Mouse (Mus musculus) intestine, postnatal 0 days (tissue): ENCODE measurements around the gene Egfem1. TPM values are rescaled to one million over a fixed set of nuclear protein-coding genes. Genes with fewer than 3 reads are reported as not detected.

Experiments used
- ATAC-seq: fragments of 200-750 bp; cut with Nextera tagmentation; 2 replicates; pipeline ENCODE4 v1.8.0; 2017; ENCODE audit warnings: mild to moderate bottlenecking, moderate TSS enrichment, moderate library complexity
- H3K27ac ChIP-seq: fragments of 300-500 bp; sonication (generic); 2 replicates; pipeline ENCODE4 v1.5.1; 2014; ENCODE audit warnings: mild to moderate bottlenecking, low read depth, low read length, moderate library complexity
- H3K27me3 ChIP-seq: fragments of 300-500 bp; sonication (generic); replicated peaks from 2 replicates; pipeline ENCODE4 v1.6.1; 2014; ENCODE audit warnings: low read length, mixed read lengths; ENCODE audit not compliant: control insufficient read depth, insufficient read depth
- H3K36me3 ChIP-seq: fragments of 300-500 bp; sonication (generic); 2 replicates; pipeline ENCODE4 v1.6.1; 2014; ENCODE audit warnings: mild to moderate bottlenecking, moderate library complexity; ENCODE audit not compliant: control insufficient read depth, insufficient read depth
- H3K4me1 ChIP-seq: fragments of 300-500 bp; sonication (generic); replicated peaks from 2 replicates; pipeline ENCODE4 v1.6.1; 2014; ENCODE audit warnings: antibody characterized with exemption, low read length, mixed read lengths; ENCODE audit not compliant: control insufficient read depth, insufficient read depth
- H3K4me2 ChIP-seq: fragments of 300-500 bp; sonication (generic); replicated peaks from 2 replicates; pipeline ENCODE4 v1.6.1; 2014; ENCODE audit warnings: low read depth, mild to moderate bottlenecking, moderate library complexity
- H3K4me3 ChIP-seq: fragments of 300-500 bp; sonication (generic); 2 replicates; pipeline ENCODE4 v1.5.1; 2014; ENCODE audit warnings: low read depth, low read length
- H3K9ac ChIP-seq: fragments of 300-500 bp; sonication (generic); 2 replicates; pipeline ENCODE4 v1.6.1; 2014; ENCODE audit warnings: mild to moderate bottlenecking, low read depth, low read length
- H3K9me3 ChIP-seq: fragments of 300-500 bp; sonication (generic); 2 replicates; pipeline ENCODE4 v1.6.1; 2016; ENCODE audit warnings: mixed run types; ENCODE audit not compliant: control insufficient read depth
- CTCF ChIP-seq: sonication (generic); IDR thresholded peaks from 2 replicates; pipeline ENCODE4 v1.5.1; 2016; ENCODE audit warnings: low read depth, mild to moderate bottlenecking, control low read depth, antibody characterized with exemption, moderate library complexity
- WGBS: fragments of 180-500 bp; shearing (Covaris S2); extraction: QIAGEN DNeasy Blood & Tissue Kit; methylation state at CpG from one replicate; pipeline ENCODE4 v1.1.7; 2014; 5-methylcytosine and 5-hydroxymethylcytosine counted together
- polyA plus RNA-seq: library from polyadenylated mRNA; unstranded; fragments of >200 nt; fragmentation: Nextera tagmentation; extraction: Ambion mirVana; gene quantifications from 2 replicates; pipeline ENCODE4 v1.2.1, GENCODE M21; 2015

The Egfem1 gene
- polyA plus RNA-seq, 1 experiment from 2014 or later = 0.63 TPM

GRCm38 (mm10) chr3:29063156-29063555 lies 18.7 kb upstream of the Egfem1 start:
- 75% methylated on average over 4 of the region's 4 CpGs for WGBS
- no peaks in the 10 kb centered on the region for H3K36me3 ChIP-seq
- H3K4me2 ChIP-seq = no peak overlapping the region
- H3K4me3 ChIP-seq = no peak overlapping the region
- no peaks in the 10 kb centered on the region for H3K9me3 ChIP-seq
- TF ChIP-seq CTCF = no peak
- ATAC-seq = no peak
- H3K9ac ChIP-seq = no peak overlapping the region
- no peaks in the 10 kb centered on the region for H3K4me1 ChIP-seq
- no peaks in the 10 kb centered on the region for H3K27me3 ChIP-seq
- H3K27ac ChIP-seq = no peak overlapping the region

GRCm38 (mm10) chr3:29068428-29069098 lies 13.3 kb upstream of the Egfem1 start:
- Histone ChIP-seq H3K36me3 (no peaks in the 10 kb centered on the region), H3K4me3 (no peak overlapping the region), H3K27me3 (no peaks in the 10 kb centered on the region), H3K4me1 (no peaks in the 10 kb centered on the region), H3K9me3 (no peaks in the 10 kb centered on the region), H3K4me2 (no peak overlapping the region), H3K9ac (no peak overlapping the region), H3K27ac (no peak overlapping the region)
- WGBS = 85% methylated on average over 6 of the region's 6 CpGs
- ATAC-seq = no peak
- TF ChIP-seq CTCF = no peak

- Histone ChIP-seq H3K9ac (no peak overlapping the region), H3K4me1 (no peaks in the 10 kb centered on the region), H3K4me2 (no peak overlapping the region), H3K9me3 (no peaks in the 10 kb centered on the region), H3K36me3 (no peaks in the 10 kb centered on the region), H3K27me3 (no peaks in the 10 kb centered on the region), H3K27ac (no peak overlapping the region), H3K4me3 (no peak overlapping the region)
- WGBS = 87% methylated on average over 4 of the region's 4 CpGs
- no peak for TF ChIP-seq CTCF
- no peak for ATAC-seq
Observed at GRCm38 (mm10) chr3:29071315-29071714, 10.5 kb upstream of the Egfem1 start.

GRCm38 (mm10) chr3:29081517-29081916 lies 306 bp upstream of the Egfem1 start:
- H3K27me3 ChIP-seq = peaks cover 32% of the 10 kb centered on the region
- H3K27ac ChIP-seq = no peak overlapping the region
- no peak for TF ChIP-seq CTCF
- H3K4me1 ChIP-seq = no peaks in the 10 kb centered on the region
- no peaks in the 10 kb centered on the region for H3K36me3 ChIP-seq
- H3K9ac ChIP-seq = no peak overlapping the region
- WGBS = 24% methylated on average over 13 of the region's 13 CpGs
- H3K9me3 ChIP-seq = no peaks in the 10 kb centered on the region
- ATAC-seq = no peak
- peak overlapping the region; percentile 60; the same call in 1 of the 2 replicates for H3K4me2 ChIP-seq
- no peak overlapping the region for H3K4me3 ChIP-seq

GRCm38 (mm10) chr3:29082296-29082995 lies 623 bp downstream of the Egfem1 start:
- WGBS = 1% methylated on average over 46 of the region's 59 CpGs
- no peak for ATAC-seq
- TF ChIP-seq CTCF = peak; percentile 20; the same call in 1 of the 2 replicates
- no peak overlapping the region for H3K9ac ChIP-seq
- H3K4me1 ChIP-seq = no peaks in the 10 kb centered on the region
- peaks cover 32% of the 10 kb centered on the region for H3K27me3 ChIP-seq
- peak overlapping the region; percentile 60 for H3K4me2 ChIP-seq
- H3K36me3 ChIP-seq = no peaks in the 10 kb centered on the region
- no peak overlapping the region for H3K27ac ChIP-seq
- no peaks in the 10 kb centered on the region for H3K9me3 ChIP-seq
- peak overlapping the region; percentile 31 for H3K4me3 ChIP-seq

GRCm38 (mm10) chr3:29082996-29083350 lies 1.1 kb downstream of the Egfem1 start:
- WGBS = 5% methylated on average over 12 of the region's 12 CpGs
- no peak; the same call in 1 of the 2 replicates for TF ChIP-seq CTCF
- Histone ChIP-seq H3K9ac (no peak overlapping the region), H3K4me3 (peak overlapping the region; percentile 31), H3K4me1 (no peaks in the 10 kb centered on the region), H3K4me2 (peak overlapping the region; percentile 60), H3K27me3 (peaks cover 32% of the 10 kb centered on the region), H3K36me3 (no peaks in the 10 kb centered on the region), H3K27ac (no peak overlapping the region), H3K9me3 (no peaks in the 10 kb centered on the region)
- no peak for ATAC-seq
